Mouse (Mus musculus) lung, postnatal 4 days (tissue): Measurements from ENCODE around the gene Ppp1r18.

Experiments used
- DNase-seq, 2 experiments: peaks; one replicate each; pipeline ENCODE4 v3.0.0; 2021

Gene Ppp1r18

GRCm38 (mm10) chr17:35870151-35870883 is 4.9 kb downstream of the Ppp1r18 start:
- peak; percentile 84 to 90 for DNase-seq

GRCm38 (mm10) chr17:35870884-35871696 is 5.7 kb downstream of the Ppp1r18 start:
- DNase-seq: peak in 1 of 2 experiments; percentile 62

- DNase-seq: peak; percentile 90 to 93
These were observed 8.6 kb downstream of the Ppp1r18 start for GRCm38 (mm10) chr17:35873774-35874519.

GRCm38 (mm10) chr17:35874721-35875120 is 9.3 kb downstream of the Ppp1r18 start:
- no peak for DNase-seq

- peak; percentile 96 for DNase-seq
These were observed 14.1 kb downstream of the Ppp1r18 start, which contains the start of gene Dhx16 for GRCm38 (mm10) chr17:35879245-35880057. TSS of gene Dhx16 (plus strand) at chr17:35879819.

GRCm38 (mm10) chr17:35882924-35883323 is 17.5 kb downstream of the Ppp1r18 start:
- no peak for DNase-seq

GRCm38 (mm10) chr17:35883777-35884176 is 18.4 kb downstream of the Ppp1r18 start:
- no peak for DNase-seq

GRCm38 (mm10) chr17:35887725-35888124 is 22.3 kb downstream of the Ppp1r18 start:
- DNase-seq: no peak

- DNase-seq: peak; percentile 94 to 96
These were observed 31.6 kb downstream of the Ppp1r18 start, which contains the start of gene 2310061I04Rik for GRCm38 (mm10) chr17:35896781-35897643. TSS of gene 2310061I04Rik (minus strand) at chr17:35897431.

- no peak for DNase-seq
These were observed 32.5 kb downstream of the Ppp1r18 start for GRCm38 (mm10) chr17:35897644-35898573.

GRCm38 (mm10) chr17:35900636-35901035 is 35.2 kb downstream of the Ppp1r18 start:
- no peak for DNase-seq

GRCm38 (mm10) chr17:35903343-35903991 is 38.1 kb downstream of the Ppp1r18 start:
- DNase-seq: peak; percentile 78 to 87

GRCm38 (mm10) chr17:35903992-35904355 is 38.6 kb downstream of the Ppp1r18 start:
- DNase-seq: no peak

- DNase-seq: no peak
These were observed 40.2 kb downstream of the Ppp1r18 start for GRCm38 (mm10) chr17:35905587-35905986.

GRCm38 (mm10) chr17:35907609-35908008 is 42.2 kb downstream of the Ppp1r18 start:
- DNase-seq: no peak

GRCm38 (mm10) chr17:35909186-35909918 is 44.0 kb downstream of the Ppp1r18 start:
- DNase-seq: no peak

GRCm38 (mm10) chr17:35909919-35910369 is 44.6 kb downstream of the Ppp1r18 start, which contains the start of gene Atat1:
TSS of gene Atat1 (minus strand) at chr17:35910075.
- peak; percentile 96 to 98 for DNase-seq

GRCm38 (mm10) chr17:35914975-35915374 is 49.6 kb downstream of the Ppp1r18 start:
- DNase-seq: no peak
